Mouse (Mus musculus): ENCODE results near the gene Gsdme. TPM values are rescaled to one million over a fixed set of nuclear protein-coding genes. Genes with fewer than 3 reads are reported as not detected.

The Gsdme gene
- polyA plus RNA-seq, 1 experiment from 2014 or later, result 14.1 TPM

- H3K27me3 ChIP-seq (ENCODE audit: control insufficient read depth, insufficient read depth, low read length), result no peaks in the 10 kb centered on the region
- no peaks in the 10 kb centered on the region for H3K4me1 ChIP-seq (replicated peaks; ENCODE audit: control insufficient read depth, insufficient read depth)
- no peaks in the 10 kb centered on the region for H3K36me3 ChIP-seq (ENCODE audit: control insufficient read depth, insufficient read depth, low read length)
- no peak overlapping the region for H3K4me3 ChIP-seq (ENCODE audit: low read depth, low read length)
- no peak for ATAC-seq (ENCODE audit: low FRiP score, low TSS enrichment)
- DNase-seq (ENCODE audit: low spot score), result no peak
- 90% methylated on average over 3 of the region's 3 CpGs for WGBS
- no peaks in the 10 kb centered on the region for H3K9me3 ChIP-seq (ENCODE audit: control insufficient read depth, low read length)
- H3K27ac ChIP-seq (replicated peaks), result no peak overlapping the region
- TF ChIP-seq EP300 (optimal IDR thresholded peaks at IDR 0.05), result no peak
- no peak overlapping the region for H3K9ac ChIP-seq (ENCODE audit: low read length)
- H3K4me2 ChIP-seq (replicated peaks; ENCODE audit: low read depth), result no peak overlapping the region
Observed at GRCm38 (mm10) chr6:50286881-50287280, 23.2 kb upstream of the Gsdme start.

GRCm38 (mm10) chr6:50279642-50280041 is 16.0 kb upstream of the Gsdme start:
- no peak overlapping the region for H3K9ac ChIP-seq (ENCODE audit: low read length)
- no peaks in the 10 kb centered on the region for H3K4me1 ChIP-seq (replicated peaks; ENCODE audit: control insufficient read depth, insufficient read depth)
- ATAC-seq (ENCODE audit: low FRiP score, low TSS enrichment) (peak; percentile 26; the same call in 1 of the 2 replicates), DNase-seq (ENCODE audit: low spot score) (no peak)
- WGBS, result 73% methylated on average over 7 of the region's 7 CpGs
- H3K27ac ChIP-seq (replicated peaks), result no peak overlapping the region
- H3K27me3 ChIP-seq (ENCODE audit: control insufficient read depth, insufficient read depth, low read length), result no peaks in the 10 kb centered on the region
- no peaks in the 10 kb centered on the region for H3K36me3 ChIP-seq (ENCODE audit: control insufficient read depth, insufficient read depth, low read length)
- H3K9me3 ChIP-seq (ENCODE audit: control insufficient read depth, low read length), result no peaks in the 10 kb centered on the region
- no peak overlapping the region for H3K4me3 ChIP-seq (ENCODE audit: low read depth, low read length)
- no peak overlapping the region for H3K4me2 ChIP-seq (replicated peaks; ENCODE audit: low read depth)
- TF ChIP-seq EP300 (optimal IDR thresholded peaks at IDR 0.05) (no peak), CTCF (IDR thresholded peaks at IDR 0.05; ENCODE audit: low read depth) (no peak)

DNA sequence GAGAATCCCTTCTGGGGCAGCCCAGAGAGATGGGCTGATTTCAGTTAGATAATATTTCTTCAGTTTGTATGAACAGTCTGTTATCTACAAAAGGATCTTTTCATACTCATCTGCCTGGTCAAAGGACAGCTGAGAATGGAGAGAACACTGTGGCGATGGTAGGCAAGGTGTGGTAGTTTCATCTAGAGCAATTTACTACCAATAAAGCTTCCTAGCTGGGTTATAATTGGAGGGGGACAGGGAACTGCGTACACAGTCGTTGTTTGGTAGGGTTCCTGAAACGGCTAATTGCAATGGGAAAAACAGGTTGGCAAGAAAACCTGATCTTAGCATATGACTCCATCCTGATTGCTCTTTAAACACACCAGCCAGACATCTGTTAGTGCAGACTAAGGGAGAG is 10.3 kb upstream of the Gsdme start:
- H3K9ac ChIP-seq (ENCODE audit: low read length), result no peak overlapping the region
- H3K9me3 ChIP-seq (ENCODE audit: control insufficient read depth, low read length), result no peaks in the 10 kb centered on the region
- no peak for TF ChIP-seq CTCF (IDR thresholded peaks at IDR 0.05; ENCODE audit: low read depth)
- no peak for TF ChIP-seq EP300 (optimal IDR thresholded peaks at IDR 0.05)
- 81% methylated on average over 4 of the region's 4 CpGs for WGBS
- DNase-seq (ENCODE audit: low spot score) (no peak), ATAC-seq (ENCODE audit: low FRiP score, low TSS enrichment) (no peak)
- H3K4me2 ChIP-seq (replicated peaks; ENCODE audit: low read depth), result no peak overlapping the region
- H3K36me3 ChIP-seq (ENCODE audit: control insufficient read depth, insufficient read depth, low read length), result no peaks in the 10 kb centered on the region
- H3K4me1 ChIP-seq (replicated peaks; ENCODE audit: control insufficient read depth, insufficient read depth), result no peaks in the 10 kb centered on the region
- H3K4me3 ChIP-seq (ENCODE audit: low read depth, low read length), result no peak overlapping the region
- H3K27ac ChIP-seq (replicated peaks), result no peak overlapping the region
- no peaks in the 10 kb centered on the region for H3K27me3 ChIP-seq (ENCODE audit: control insufficient read depth, insufficient read depth, low read length)

- 81% methylated on average over 1 of the region's 1 CpGs for WGBS
- Histone ChIP-seq H3K27ac (replicated peaks) (no peak overlapping the region), H3K4me3 (ENCODE audit: low read depth, low read length) (no peak overlapping the region), H3K4me1 (replicated peaks; ENCODE audit: control insufficient read depth, insufficient read depth) (no peaks in the 10 kb centered on the region), H3K27me3 (ENCODE audit: control insufficient read depth, insufficient read depth, low read length) (no peaks in the 10 kb centered on the region), H3K4me2 (replicated peaks; ENCODE audit: low read depth) (no peak overlapping the region), H3K9ac (ENCODE audit: low read length) (no peak overlapping the region), H3K36me3 (ENCODE audit: control insufficient read depth, insufficient read depth, low read length) (no peaks in the 10 kb centered on the region), H3K9me3 (ENCODE audit: control insufficient read depth, low read length) (no peaks in the 10 kb centered on the region)
- no peak for ATAC-seq (ENCODE audit: low FRiP score, low TSS enrichment)
- TF ChIP-seq EP300 (optimal IDR thresholded peaks at IDR 0.05) (no peak), CTCF (IDR thresholded peaks at IDR 0.05; ENCODE audit: low read depth) (no peak)
- no peak for DNase-seq (ENCODE audit: low spot score)
Observed at GRCm38 (mm10) chr6:50273416-50273815, 9.8 kb upstream of the Gsdme start.

GRCm38 (mm10) chr6:50262310-50262709 is 1.4 kb downstream of the Gsdme start:
- Histone ChIP-seq H3K4me2 (replicated peaks; ENCODE audit: low read depth) (peak overlapping the region; percentile 69), H3K4me3 (ENCODE audit: low read depth, low read length) (peak overlapping the region; percentile 48; the same call in 1 of the 2 replicates), H3K4me1 (replicated peaks; ENCODE audit: control insufficient read depth, insufficient read depth) (0 out of 2 replicates have a peak, but pooled peaks cover 3% of the 10 kb centered on the region), H3K36me3 (ENCODE audit: control insufficient read depth, insufficient read depth, low read length) (no peaks in the 10 kb centered on the region), H3K9ac (ENCODE audit: low read length) (no peak overlapping the region; the same call in 1 of the 2 replicates), H3K27me3 (ENCODE audit: control insufficient read depth, insufficient read depth, low read length) (no peaks in the 10 kb centered on the region), H3K9me3 (ENCODE audit: control insufficient read depth, low read length) (no peaks in the 10 kb centered on the region), H3K27ac (replicated peaks) (0 out of 2 replicates have a peak overlapping the region, but pooled peaks have one; percentile 30)
- TF ChIP-seq EP300 (optimal IDR thresholded peaks at IDR 0.05) (no peak), CTCF (IDR thresholded peaks at IDR 0.05; ENCODE audit: low read depth) (no peak)
- DNase-seq (ENCODE audit: low spot score) (no peak), ATAC-seq (ENCODE audit: low FRiP score, low TSS enrichment) (no peak)
- 32% methylated on average over 7 of the region's 7 CpGs for WGBS

- WGBS, result under 1% methylated on average over 6 of the region's 6 CpGs
- DNase-seq (ENCODE audit: low spot score) (no peak), ATAC-seq (ENCODE audit: low FRiP score, low TSS enrichment) (no peak; the same call in 1 of the 2 replicates)
- Histone ChIP-seq H3K36me3 (ENCODE audit: control insufficient read depth, insufficient read depth, low read length) (no peaks in the 10 kb centered on the region), H3K27me3 (ENCODE audit: control insufficient read depth, insufficient read depth, low read length) (no peaks in the 10 kb centered on the region), H3K9me3 (ENCODE audit: control insufficient read depth, low read length) (no peaks in the 10 kb centered on the region), H3K4me3 (ENCODE audit: low read depth, low read length) (peak overlapping the region; percentile 48), H3K27ac (replicated peaks) (peak overlapping the region; percentile 30; the same call in 1 of the 2 replicates), H3K4me2 (replicated peaks; ENCODE audit: low read depth) (peak overlapping the region; percentile 69), H3K4me1 (replicated peaks; ENCODE audit: control insufficient read depth, insufficient read depth) (0 out of 2 replicates have a peak, but pooled peaks cover 3% of the 10 kb centered on the region), H3K9ac (ENCODE audit: low read length) (peak overlapping the region; percentile 65)
- TF ChIP-seq EP300 (optimal IDR thresholded peaks at IDR 0.05), result no peak
Observed at GRCm38 (mm10) chr6:50261922-50262261, 1.8 kb downstream of the Gsdme start.

Data from stomach, postnatal 0 days (tissue).